In genomic region chr7:129842303-129843122, GRCm38 (mm10) we compare ENCODE assay signal across 11 mouse cellular contexts.
DNase-seq lines count a peak whose midpoint lies in the region; ATAC-seq and TF ChIP-seq lines count a peak whose summit lies in the region.
"Had no signal": no experiment of that assay in that cellular context is flagged by ENCODE, and none has a peak within 500 bp of the region (broad histone marks: within the 10 kb centered on the region; RNA-seq: fewer than 3 reads in every experiment).

No protein-coding gene starts in this region.

- DNase-seq in layer of hippocampus, adult 11-12 months (ENCODE audit: low spot score): peak; percentile 39
- no peak for DNase-seq in layer of hippocampus, postnatal 25 days (ENCODE audit: extremely low spot score in 1 of 2, low spot score in 1 of 2)
- DNase-seq in Muller cell, postnatal 12 days (ENCODE audit: inconsistent ontology term): peak; percentile 78
- no peak for DNase-seq in forebrain, embryonic 10.5 days (ENCODE audit: extremely low spot score, low spot score)
- peak in 1 of 2 experiments; percentile 34 for DNase-seq in layer of hippocampus, adult 2 months (ENCODE audit: low spot score in 2 of 2)
- DNase-seq in urinary bladder, adult 18-20 months (ENCODE audit: low spot score in 2 of 2): no peak
- DNase-seq: cerebellum, adult 11 months; kidney, postnatal 4 days; liver, embryonic 13.5 days had no signal

- no peak for ATAC-seq in megakaryocyte, adult 5-6 weeks (ENCODE audit: poor library complexity, severe bottlenecking)

- H3K9me3 ChIP-seq in forebrain, embryonic 10.5 days: no peaks in the 10 kb centered on the region
- H3K9me3 ChIP-seq: liver, embryonic 13.5 days had no signal

- 76% methylated on average over 10 of the region's 10 CpGs for whole genome bisulfite sequencing in forebrain, embryonic 10.5 days

- no peak for TF ChIP-seq CTCF in layer of hippocampus, adult 2 months (conservative IDR thresholded peaks at IDR 0.05)

- peaks cover 9% of the 10 kb centered on the region; the same call in 1 of the 2 replicates for H3K27me3 ChIP-seq in forebrain, embryonic 10.5 days (ENCODE audit: poor library complexity, severe bottlenecking)
- H3K27me3 ChIP-seq: liver, embryonic 13.5 days; megakaryocyte, embryonic 14.5 days had no signal

- peak overlapping the region; percentile 36; the same call in 1 of the 2 replicates for H3K27ac ChIP-seq in forebrain, embryonic 10.5 days
- peak overlapping the region; percentile 40; the same call in 1 of the 2 replicates for H3K27ac ChIP-seq in layer of hippocampus, adult 2 months
- H3K27ac ChIP-seq: liver, embryonic 13.5 days had no signal

- no peaks in the 10 kb centered on the region for H3K36me3 ChIP-seq in forebrain, embryonic 10.5 days (replicated peaks)
- H3K36me3 ChIP-seq: liver, embryonic 13.5 days had no signal

- H3K4me1 ChIP-seq in forebrain, embryonic 10.5 days: peaks cover 14% of the 10 kb centered on the region; the same call in 1 of the 2 replicates
- H3K4me1 ChIP-seq: liver, embryonic 13.5 days; megakaryocyte, embryonic 14.5 days had no signal

- H3K4me3 ChIP-seq in forebrain, embryonic 10.5 days: no peak overlapping the region
- no peak overlapping the region for H3K4me3 ChIP-seq in layer of hippocampus, adult 2 months
- H3K4me3 ChIP-seq: liver, embryonic 13.5 days; megakaryocyte, embryonic 14.5 days had no signal

Comparison
In these comparisons a context has a peak if more than half of its experiments do, and no peak if none do; other contexts are left out.
1. DNase-seq: peak in layer of hippocampus, adult 11-12 months (single experiment) and Muller cell, postnatal 12 days (single experiment); none in layer of hippocampus, postnatal 25 days (0 of 2), forebrain, embryonic 10.5 days (single experiment) and urinary bladder, adult 18-20 months (0 of 2).